Mouse (Mus musculus) embryonic fibroblast, embryonic 13.5 days (primary cell): Measurements from ENCODE around the gene Zscan26.

Experiments used
- CTCF ChIP-seq: IDR thresholded peaks from 2 replicates; pipeline ENCODE4 v1.5.1; 2011; ENCODE audit warnings: mild to moderate bottlenecking, control low read depth, low read length, moderate library complexity, borderline replicate concordance; ENCODE audit not compliant: insufficient read depth
- POLR2A ChIP-seq: IDR thresholded peaks from 2 replicates; pipeline ENCODE4 v1.6.1; 2011; ENCODE audit warnings: low read depth, mild to moderate bottlenecking, control low read depth, low read length, moderate library complexity

DNA sequence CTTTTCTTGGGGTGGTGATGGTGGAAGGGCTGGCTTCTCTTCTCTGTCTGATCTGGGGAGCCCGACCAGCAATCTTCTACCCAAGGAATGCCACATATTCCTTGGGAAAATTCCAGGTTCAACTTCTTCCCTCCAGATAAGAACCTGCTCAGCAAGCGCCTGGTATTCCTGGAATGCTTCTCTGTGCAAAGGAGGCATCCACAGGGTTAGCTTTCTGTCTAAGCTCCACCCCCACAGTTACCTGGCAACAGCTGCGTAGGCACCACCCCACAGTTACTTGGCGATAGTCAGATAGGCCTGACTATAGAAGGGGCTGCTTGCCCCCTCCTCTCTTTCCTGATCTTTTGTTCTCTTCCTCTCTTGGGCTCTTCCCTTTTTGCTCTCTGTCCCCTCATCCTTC, 2.8 kb upstream of the Zscan26 start:
- TF ChIP-seq CTCF (no peak), POLR2A (no peak)
